Mouse (Mus musculus) monocyte, adult 5-6 weeks (primary cell): ENCODE measurements around the gene Aaed1. TPM values are rescaled to one million over a fixed set of nuclear protein-coding genes. Genes with fewer than 3 reads are reported as not detected.

Experiments
- ATAC-seq: fragments of 153-309, 156-312 bp; replicated peaks from 2 replicates; pipeline ENCODE4 v1.8.0; 2017; ENCODE audit warnings: mild to moderate bottlenecking; ENCODE audit not compliant: low TSS enrichment, insufficient number of reproducible peaks, severe bottlenecking, poor library complexity, low FRiP score
- total RNA-seq: library from RNA; stranded (forward); fragments of 200-1000, 200-491, 200-594 nt; gene quantifications from 3 replicates; pipeline ENCODE4 v1.2.3, GENCODE M21; 2017

Aaed1 gene
- 67.2 to 79.5 TPM (median 78.6 TPM) in 3 replicates for total RNA-seq

GRCm38 (mm10) chr13:64312024-64312915 lies at the start of gene Aaed1:
TSS of gene Aaed1 (minus strand) at chr13:64312710.
- peak; percentile 80 for ATAC-seq

GRCm38 (mm10) chr13:64362139-64362538 lies 49.6 kb upstream of the Aaed1 start:
- ATAC-seq, result no peak

GRCm38 (mm10) chr13:64361020-64361419 lies 48.5 kb upstream of the Aaed1 start:
- no peak for ATAC-seq

- ATAC-seq, result no peak
Observed at GRCm38 (mm10) chr13:64359702-64360101, 47.2 kb upstream of the Aaed1 start.

- ATAC-seq, result no peak
Observed at GRCm38 (mm10) chr13:64358476-64358875, 46.0 kb upstream of the Aaed1 start.

- ATAC-seq, result no peak
Observed at GRCm38 (mm10) chr13:64357389-64357788, 44.9 kb upstream of the Aaed1 start.

- ATAC-seq, result no peak
Observed at GRCm38 (mm10) chr13:64349474-64349873, 37.0 kb upstream of the Aaed1 start.

- ATAC-seq, result no peak
Observed at GRCm38 (mm10) chr13:64344082-64344501, 31.6 kb upstream of the Aaed1 start.

GRCm38 (mm10) chr13:64343598-64343997 lies 31.1 kb upstream of the Aaed1 start:
- ATAC-seq, result no peak

- no peak for ATAC-seq
Observed at GRCm38 (mm10) chr13:64335546-64336132, 23.1 kb upstream of the Aaed1 start.

GRCm38 (mm10) chr13:64333102-64333501 lies 20.6 kb upstream of the Aaed1 start:
- no peak for ATAC-seq

GRCm38 (mm10) chr13:64332321-64332720 lies 19.8 kb upstream of the Aaed1 start:
- no peak for ATAC-seq

GRCm38 (mm10) chr13:64322561-64323281 lies 10.2 kb upstream of the Aaed1 start:
- ATAC-seq, result no peak

- ATAC-seq, result no peak
Observed at GRCm38 (mm10) chr13:64320334-64320733, 7.8 kb upstream of the Aaed1 start.

- ATAC-seq, result no peak
Observed at GRCm38 (mm10) chr13:64319782-64320181, 7.3 kb upstream of the Aaed1 start.

GRCm38 (mm10) chr13:64318355-64318754 lies 5.8 kb upstream of the Aaed1 start:
- ATAC-seq, result no peak

- 0 out of 2 replicates have a peak, but pooled peaks have one; percentile 15 for ATAC-seq
Observed at GRCm38 (mm10) chr13:64315483-64316050, 3.1 kb upstream of the Aaed1 start.

- no peak for ATAC-seq
Observed at GRCm38 (mm10) chr13:64314041-64314440, 1.5 kb upstream of the Aaed1 start.

- ATAC-seq, result 0 out of 2 replicates have a peak, but pooled peaks have one; percentile 8
Observed at GRCm38 (mm10) chr13:64312916-64313289, 393 bp upstream of the Aaed1 start.
